Mouse (Mus musculus): ENCODE data around the gene Kntc1. TPM values are rescaled to one million over a fixed set of nuclear protein-coding genes. Genes with fewer than 3 reads are reported as not detected.

Kntc1 gene
- polyA plus RNA-seq, 1 experiment from 2014 or later: 18.2 TPM

DNA sequence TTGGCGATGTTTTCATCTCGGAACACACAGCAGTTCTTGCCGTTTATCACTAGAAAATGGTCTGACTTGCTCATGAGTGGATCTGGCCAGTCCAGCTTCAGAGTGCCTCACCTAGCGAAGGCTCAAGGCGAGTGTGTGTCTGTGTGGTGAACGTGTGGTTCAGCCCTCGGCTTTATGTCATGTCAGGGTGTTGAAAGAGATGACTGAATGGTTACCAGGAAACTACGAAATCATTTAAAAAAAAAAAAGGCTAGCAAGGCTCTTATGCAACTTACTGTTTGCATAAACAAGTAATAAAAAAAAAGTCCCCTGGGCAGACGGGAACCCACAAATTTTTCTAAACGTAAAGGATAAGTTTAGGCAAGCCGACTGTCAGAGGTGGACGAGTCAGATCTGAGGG is 115.8 kb downstream of the Kntc1 start, which contains the start of gene Hcar2:
TSS of gene Hcar2 (minus strand) at position 135 of the 400 bp plus-strand sequence.
- DNase-seq (ENCODE audit: low spot score): no peak

GRCm38 (mm10) chr5:123866457-123866856 is 116.9 kb downstream of the Kntc1 start:
- DNase-seq (ENCODE audit: low spot score): no peak

DNA sequence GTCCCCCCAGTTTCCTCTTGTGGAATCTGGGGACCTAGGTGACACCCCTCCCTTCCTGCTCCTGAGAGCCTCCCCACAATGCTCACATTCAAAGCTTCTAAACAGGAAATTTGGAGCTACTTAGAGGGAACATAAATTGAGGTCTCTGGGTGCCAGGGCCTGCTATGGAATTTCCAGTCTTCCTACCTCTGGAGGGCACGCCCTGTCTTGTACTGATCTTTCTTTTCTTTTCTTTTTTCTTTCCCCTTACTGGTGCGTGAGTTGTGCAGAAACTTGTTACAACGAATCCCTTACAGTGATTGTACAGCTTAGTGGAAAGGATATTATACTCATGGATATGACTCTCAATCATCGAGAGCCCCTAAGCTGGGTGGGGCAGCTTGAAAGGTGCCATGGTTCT is 120.1 kb downstream of the Kntc1 start:
- no peak for DNase-seq (ENCODE audit: low spot score)

Other genes starting within 250 kb of the Kntc1 start
- gene B3gnt4, start 239.3 kb upstream of the Kntc1 start, polyA plus RNA-seq (2015; fragmentation: Nextera tagmentation; extraction: Ambion mirVana): 0.42 and 0.48 TPM in 2 replicates
- gene Diablo, start 225.5 kb upstream of the Kntc1 start, polyA plus RNA-seq (2015; fragmentation: Nextera tagmentation; extraction: Ambion mirVana): 131 and 139 TPM in 2 replicates
- 0.21 TPM in 1 of 2 replicates, not detected in the other for gene Gm49027, start 224.2 kb upstream of the Kntc1 start, polyA plus RNA-seq (2015; fragmentation: Nextera tagmentation; extraction: Ambion mirVana)
- 20.7 and 23.0 TPM in 2 replicates for gene Vps33a, start 176.7 kb upstream of the Kntc1 start, polyA plus RNA-seq (2015; fragmentation: Nextera tagmentation; extraction: Ambion mirVana)
- 30.6 and 33.7 TPM in 2 replicates for gene Clip1, start 65.1 kb upstream of the Kntc1 start, polyA plus RNA-seq (2015; fragmentation: Nextera tagmentation; extraction: Ambion mirVana)
- gene Zcchc8, start 28.6 kb upstream of the Kntc1 start, polyA plus RNA-seq (2015; fragmentation: Nextera tagmentation; extraction: Ambion mirVana): 83.8 and 86.3 TPM in 2 replicates
- gene Rsrc2, start 302 bp upstream of the Kntc1 start, polyA plus RNA-seq (2015; fragmentation: Nextera tagmentation; extraction: Ambion mirVana): 129 and 144 TPM in 2 replicates
- 0.45 and 1.0 TPM in 2 replicates for gene Hcar2, start 115.8 kb downstream of the Kntc1 start, polyA plus RNA-seq (2015; fragmentation: Nextera tagmentation; extraction: Ambion mirVana)
- gene Hcar1, start 130.3 kb downstream of the Kntc1 start, polyA plus RNA-seq (2015; fragmentation: Nextera tagmentation; extraction: Ambion mirVana): 0.27 and 0.38 TPM in 2 replicates
- 141 and 142 TPM in 2 replicates for gene Denr, start 157.5 kb downstream of the Kntc1 start, polyA plus RNA-seq (2015; fragmentation: Nextera tagmentation; extraction: Ambion mirVana)
- 1.0 and 1.5 TPM in 2 replicates for gene Gm43518, start 177.7 kb downstream of the Kntc1 start, polyA plus RNA-seq (2015; fragmentation: Nextera tagmentation; extraction: Ambion mirVana)
- 7.3 and 8.0 TPM in 2 replicates for gene Ccdc62, start 181.0 kb downstream of the Kntc1 start, polyA plus RNA-seq (2015; fragmentation: Nextera tagmentation; extraction: Ambion mirVana)
- 9.8 and 11.0 TPM in 2 replicates for gene Hip1r, start 223.9 kb downstream of the Kntc1 start, polyA plus RNA-seq (2015; fragmentation: Nextera tagmentation; extraction: Ambion mirVana)

Data from thymus, postnatal 0 days (tissue).